Mouse (Mus musculus) small intestine, adult 2 months (tissue): ENCODE data around the gene Hspb9.

Experiments used
- CTCF ChIP-seq: fragments of 200-500 bp; IDR thresholded peaks from 2 replicates; pipeline ENCODE4 v1.5.1; 2012; ENCODE audit warnings: low read depth, mild to moderate bottlenecking, control low read depth, inconsistent platforms, low read length, moderate library complexity, mixed read lengths; ENCODE audit not compliant: insufficient replicate concordance, insufficient read length; ENCODE audit errors: extremely low read depth
- POLR2A ChIP-seq: fragments of 200-500 bp; IDR thresholded peaks from 2 replicates; pipeline ENCODE4 v1.6.1; 2012; ENCODE audit warnings: low read depth, mild to moderate bottlenecking, control low read depth, inconsistent platforms, low read length, moderate library complexity

DNA sequence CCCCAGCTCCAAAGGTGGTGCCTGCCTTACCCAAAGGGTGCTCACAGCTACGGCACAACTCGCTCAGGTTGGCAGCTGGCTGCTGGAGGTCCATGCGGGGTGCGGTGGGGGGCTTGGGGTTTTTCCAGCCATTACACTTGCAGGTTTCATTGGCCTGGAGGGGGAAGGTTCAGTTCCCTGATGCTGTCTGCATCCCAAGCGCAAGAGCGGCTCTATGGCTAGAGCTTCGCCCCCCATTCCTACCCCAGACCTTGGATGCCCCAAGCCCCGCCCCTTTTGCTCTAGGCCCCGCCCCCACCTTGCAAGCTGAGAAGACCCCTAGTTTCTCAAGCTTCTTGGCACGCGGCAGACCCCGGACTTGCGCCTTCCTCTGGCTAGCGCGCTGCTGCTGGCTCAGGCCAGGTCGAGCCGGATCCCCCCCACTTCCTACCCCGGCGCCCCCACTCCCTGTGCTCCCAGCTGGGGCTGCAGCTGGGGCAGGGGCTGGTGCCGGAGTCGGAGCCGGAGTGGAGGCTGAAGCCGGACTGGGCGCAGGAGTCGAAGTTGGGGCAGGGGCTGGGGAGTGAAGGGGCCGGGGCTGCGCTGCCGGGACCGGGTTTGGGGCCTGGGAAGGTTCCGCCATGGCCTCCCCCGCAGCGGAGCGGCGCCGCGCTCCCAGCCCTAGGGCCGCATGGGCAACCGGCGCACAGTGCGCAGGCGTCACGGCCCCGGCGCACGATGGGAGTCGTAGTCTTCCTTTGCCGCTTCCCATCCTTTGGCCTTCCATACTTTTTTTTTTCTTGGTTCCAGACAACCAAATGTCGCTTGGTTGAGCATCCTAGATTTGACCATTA, 1.7 kb upstream of the Hspb9 start, which contains the start of gene Kat2a:
- TF ChIP-seq CTCF (no peak), POLR2A (peak; percentile 65)
